8 mouse cellular contexts compared by ENCODE assay signal in genomic region chr19:46394712-46395108, GRCm38 (mm10). TPM values are rescaled to one million over a fixed set of nuclear protein-coding genes. Genes with fewer than 3 reads are reported as not detected.
A peak's percentile ranks its signal among the peaks of the same experiment; 100 is the strongest.
DNase-seq lines count a peak whose midpoint lies in the region; ATAC-seq and TF ChIP-seq lines count a peak whose summit lies in the region.

No protein-coding gene starts in this region.

- peaks cover 5% of the 10 kb centered on the region for H3K79me2 ChIP-seq in heart, adult 2 months (replicated peaks; ENCODE audit: control insufficient read depth, insufficient read depth, low read length)

- no peak for TF ChIP-seq CTCF in heart, adult 2 months (IDR thresholded peaks at IDR 0.05)

- intact Hi-C loops in heart, adult 2 months (cut with DNase I) = loop anchor here (5.0 kb wide), 2 partner anchors 108 to 178 kb away; partner anchors contain the start of genes Arl3, Sfxn2 and Trim8
- intact Hi-C loops in heart, postnatal 36 days (cut with DNase I) = loop anchor here (5.0 kb wide), 2 partner anchors 168 to 1377 kb away; no protein-coding TSS in a partner anchor

- peaks cover 8% of the 10 kb centered on the region for H3K36me3 ChIP-seq in heart, adult 2 months (ENCODE audit: control insufficient read depth, insufficient read depth, low read length)
- peaks cover 5% of the 10 kb centered on the region; the same call in 1 of the 2 replicates for H3K36me3 ChIP-seq in liver, embryonic 11.5 days (ENCODE audit: control insufficient read depth, insufficient read depth, low read length)

- ATAC-seq in liver, embryonic 11.5 days (replicated peaks; ENCODE audit: low FRiP score) = no peak

- H3K27me3 ChIP-seq in heart, adult 2 months (ENCODE audit: control insufficient read depth, insufficient read depth, low read length) = no peaks in the 10 kb centered on the region
- H3K27me3 ChIP-seq in liver, embryonic 11.5 days (replicated peaks; ENCODE audit: control insufficient read depth, insufficient read depth, low read length) = no peaks in the 10 kb centered on the region

- no peak for DNase-seq in heart, adult 2 months
- no peak for DNase-seq in heart, postnatal 36 days
- DNase-seq in thymus, postnatal 4 days = peak; percentile 26
- DNase-seq in thymus, postnatal 14 days = no peak
- no peak for DNase-seq in liver, embryonic 11.5 days (ENCODE audit: low spot score)
- DNase-seq in embryo, embryonic 9.5 days (ENCODE audit: extremely low spot score) = no peak
- no peak for DNase-seq in thymus, postnatal 10 days (ENCODE audit: low spot score in 2 of 2)
- no peak for DNase-seq in adrenal gland, adult 2 months

- WGBS in heart, adult 2 months = 1% methylated on average over 10 of the region's 10 CpGs
- 6% methylated on average over 10 of the region's 10 CpGs for WGBS in liver, embryonic 11.5 days

- peak overlapping the region; percentile 20; the same call in 1 of the 2 replicates for H3K9ac ChIP-seq in heart, adult 2 months (ENCODE audit: low read depth, low read length)
- peak overlapping the region; percentile 49 for H3K9ac ChIP-seq in liver, embryonic 11.5 days (ENCODE audit: low read depth, low read length)

- peak overlapping the region; percentile 21; the same call in 1 of the 2 replicates for H3K27ac ChIP-seq in heart, adult 2 months
- no peak overlapping the region for H3K27ac ChIP-seq in liver, embryonic 11.5 days (ENCODE audit: low read depth, low read length)

- no peaks in the 10 kb centered on the region for H3K9me3 ChIP-seq in liver, embryonic 11.5 days (ENCODE audit: control insufficient read depth, low read length)

- no peak for TF ChIP-seq POLR2A in heart, adult 2 months (IDR thresholded peaks at IDR 0.05; ENCODE audit: insufficient read depth, low read depth, low read length)

- TF ChIP-seq EP300 in heart, adult 2 months (IDR thresholded peaks at IDR 0.05; ENCODE audit: insufficient read depth, low read depth, low read length) = no peak

- peaks cover 14% of the 10 kb centered on the region for H3K4me1 ChIP-seq in heart, adult 2 months (ENCODE audit: control insufficient read depth, insufficient read depth, low read length)
- H3K4me1 ChIP-seq in liver, embryonic 11.5 days (replicated peaks; ENCODE audit: control insufficient read depth, insufficient read depth, low read length) = peaks cover 27% of the 10 kb centered on the region

- H3K4me2 ChIP-seq in liver, embryonic 11.5 days = peak overlapping the region; percentile 95

- peak overlapping the region; percentile 100 for H3K4me3 ChIP-seq in heart, adult 2 months
- H3K4me3 ChIP-seq in liver, embryonic 11.5 days (ENCODE audit: low read depth, low read length) = peak overlapping the region; percentile 85

RNA-seq across cellular contexts. Expression of gene Actr1a, which starts 0.8 kb away (rescaled TPM):
- total RNA-seq in heart, adult 2 months (2021) = 10 to 100 TPM; 82.1 to 90.5 TPM
- 73.3 and 104 TPM in 2 replicates for polyA plus RNA-seq in heart, adult 2 months (2012; rRNA removed)
- 10 to 100 TPM; 88.4 to 97.0 TPM for total RNA-seq in heart, postnatal 36 days (2021)
- 90.6 and 103 TPM in 2 replicates for polyA plus RNA-seq in liver, embryonic 11.5 days (2014; fragmentation: Nextera tagmentation; extraction: Ambion mirVana)
- total RNA-seq in adrenal gland, adult 2 months (2021) = 100 to 1,000 TPM; 108 to 115 TPM
- polyA plus RNA-seq in adrenal gland, adult 2 months (2012; rRNA removed) = 85.2 and 87.2 TPM in 2 replicates

RNA-seq across cellular contexts. Expression of gene Sufu, which starts 2.0 kb away (rescaled TPM):
- 10 to 100 TPM; 10.6 to 11.0 TPM for total RNA-seq in heart, adult 2 months (2021)
- 8.7 and 9.0 TPM in 2 replicates for polyA plus RNA-seq in heart, adult 2 months (2012; rRNA removed)
- 10 to 100 TPM; 10.8 to 12.7 TPM for total RNA-seq in heart, postnatal 36 days (2021)
- 22.8 and 24.7 TPM in 2 replicates for polyA plus RNA-seq in liver, embryonic 11.5 days (2014; fragmentation: Nextera tagmentation; extraction: Ambion mirVana)
- total RNA-seq in adrenal gland, adult 2 months (2021) = 10 to 100 TPM; 17.4 to 24.6 TPM
- polyA plus RNA-seq in adrenal gland, adult 2 months (2012; rRNA removed) = 24.5 and 27.7 TPM in 2 replicates

RNA-seq across cellular contexts. Expression of gene 2310034G01Rik, which starts 44.6 kb away (rescaled TPM):
- total RNA-seq in heart, adult 2 months (2021) = under 1 TPM; 0.34 to 0.43 TPM
- 0.66 and 0.73 TPM in 2 replicates for polyA plus RNA-seq in heart, adult 2 months (2012; rRNA removed)
- total RNA-seq in heart, postnatal 36 days (2021) = under 1 TPM; 0.33 to 0.50 TPM
- 0.87 and 1.5 TPM in 2 replicates for polyA plus RNA-seq in liver, embryonic 11.5 days (2014; fragmentation: Nextera tagmentation; extraction: Ambion mirVana)
- total RNA-seq in adrenal gland, adult 2 months (2021) = 1 to 10 TPM in 1 of 2 experiments, under 1 TPM in 1; 0.90 to 1.6 TPM
- 1.7 and 2.8 TPM in 2 replicates for polyA plus RNA-seq in adrenal gland, adult 2 months (2012; rRNA removed)

RNA-seq across cellular contexts. Expression of gene Mfsd13a, which starts 53.8 kb away (rescaled TPM):
- 1 to 10 TPM; 2.6 to 3.1 TPM for total RNA-seq in heart, adult 2 months (2021)
- 3.2 and 4.5 TPM in 2 replicates for polyA plus RNA-seq in heart, adult 2 months (2012; rRNA removed)
- 1 to 10 TPM; 2.4 to 2.5 TPM for total RNA-seq in heart, postnatal 36 days (2021)
- 21.9 and 25.4 TPM in 2 replicates for polyA plus RNA-seq in liver, embryonic 11.5 days (2014; fragmentation: Nextera tagmentation; extraction: Ambion mirVana)
- total RNA-seq in adrenal gland, adult 2 months (2021) = 1 to 10 TPM; 7.3 to 9.6 TPM
- polyA plus RNA-seq in adrenal gland, adult 2 months (2012; rRNA removed) = 43.2 and 63.5 TPM in 2 replicates

RNA-seq across cellular contexts. Expression of gene Cuedc2, which starts 56.2 kb away (rescaled TPM):
- total RNA-seq in heart, adult 2 months (2021) = 10 to 100 TPM; 79.8 to 91.3 TPM
- 58.7 and 73.5 TPM in 2 replicates for polyA plus RNA-seq in heart, adult 2 months (2012; rRNA removed)
- total RNA-seq in heart, postnatal 36 days (2021) = 10 to 100 TPM; 87.2 to 94.6 TPM
- 151 and 153 TPM in 2 replicates for polyA plus RNA-seq in liver, embryonic 11.5 days (2014; fragmentation: Nextera tagmentation; extraction: Ambion mirVana)
- 10 to 100 TPM; 72.2 to 87.7 TPM for total RNA-seq in adrenal gland, adult 2 months (2021)
- 41.3 and 42.5 TPM in 2 replicates for polyA plus RNA-seq in adrenal gland, adult 2 months (2012; rRNA removed)
